22 mouse cellular contexts compared by ENCODE assay signal in genomic region chr3:144527918-144528317, GRCm38 (mm10).
"Had no signal": no experiment of that assay in that cellular context is flagged by ENCODE, and none has a peak within 500 bp of the region (broad histone marks: within the 10 kb centered on the region; RNA-seq: fewer than 3 reads in every experiment).

No protein-coding gene starts in this region.

- H3K4me3 ChIP-seq: heart, embryonic 13.5 days; heart, embryonic 15.5 days; hindbrain, embryonic 13.5 days; hindbrain, embryonic 15.5 days; kidney, embryonic 15.5 days; limb, embryonic 13.5 days; limb, embryonic 15.5 days; liver, embryonic 12.5 days had no signal

- H3K36me3 ChIP-seq: heart, embryonic 13.5 days; heart, embryonic 15.5 days; hindbrain, embryonic 13.5 days; hindbrain, embryonic 15.5 days; kidney, embryonic 15.5 days; limb, embryonic 13.5 days; limb, embryonic 15.5 days; liver, embryonic 12.5 days had no signal

- H3K9ac ChIP-seq: heart, embryonic 13.5 days; heart, embryonic 15.5 days; hindbrain, embryonic 13.5 days; hindbrain, embryonic 15.5 days; kidney, embryonic 15.5 days; limb, embryonic 13.5 days; limb, embryonic 15.5 days; liver, embryonic 12.5 days; liver, embryonic 14.5 days had no signal

- H3K27me3 ChIP-seq: heart, embryonic 13.5 days; heart, embryonic 15.5 days; hindbrain, embryonic 13.5 days; hindbrain, embryonic 15.5 days; kidney, embryonic 15.5 days; limb, embryonic 13.5 days; limb, embryonic 15.5 days; liver, embryonic 12.5 days had no signal

- ATAC-seq: hindbrain, postnatal 0 days; intestine, embryonic 16.5 days; liver, embryonic 12.5 days had no signal

- H3K27ac ChIP-seq: heart, embryonic 13.5 days; heart, embryonic 15.5 days; hindbrain, embryonic 13.5 days; hindbrain, embryonic 15.5 days; hindbrain, postnatal 0 days; kidney, embryonic 15.5 days; kidney, postnatal 0 days; limb, embryonic 13.5 days; limb, embryonic 15.5 days; liver, embryonic 12.5 days; liver, embryonic 14.5 days had no signal

- DNase-seq: gastrocnemius, postnatal 14 days; gastrocnemius, postnatal 36 days; heart, adult 18-20 months; kidney, adult 11 months; kidney, adult 2 months; kidney, adult 9 months; kidney, postnatal 14 days; kidney, postnatal 36 days; layer of hippocampus, adult 9-11 months; layer of hippocampus, postnatal 36 days had no signal
